Mouse (Mus musculus) liver, embryonic 14.5 days (tissue): ENCODE results near the gene Frmd4a.

Experiments
- CTCF ChIP-seq: IDR thresholded peaks from 2 replicates; pipeline ENCODE4 v1.5.1; 2016; ENCODE audit warnings: antibody characterized with exemption, low read depth, control low read depth
- EP300 ChIP-seq: IDR thresholded peaks from 2 replicates; pipeline ENCODE4 v1.6.1; 2016; ENCODE audit warnings: antibody characterized with exemption, low read depth

GRCm38 (mm10) chr2:4391678-4392085 is 374.2 kb downstream of the Frmd4a start:
- no peak for TF ChIP-seq CTCF
- no peak for TF ChIP-seq EP300
